Mouse (Mus musculus): Measurements from ENCODE around the gene Sh3bgrl2. TPM values are rescaled to one million over a fixed set of nuclear protein-coding genes. Genes with fewer than 3 reads are reported as not detected.
"Not testable (repeated sequence)": the region's sequence is repeated elsewhere in the genome, so short reads cannot be mapped to it uniquely, and the experiment has no call there.

Sh3bgrl2 gene
- 5.1 and 5.3 TPM in 2 replicates for polyA plus RNA-seq (2012; rRNA removed)
- 15.2 and 15.5 TPM in 2 replicates for polyA plus RNA-seq (2014; fragmentation: Nextera tagmentation; extraction: Ambion mirVana)

- Histone ChIP-seq H3K4me1 (ENCODE audit: control insufficient read depth, insufficient read depth, low read length) (peaks cover 6% of the 10 kb centered on the region; the same call in 1 of the 2 replicates), H3K36me3 (ENCODE audit: control insufficient read depth, insufficient read depth, low read length) (no peaks in the 10 kb centered on the region), H3K9ac (ENCODE audit: low read depth, low read length, severe bottlenecking) (peak within 1 kb of the TSS; percentile 56), H3K9me3 (ENCODE audit: control insufficient read depth, low read length) (no peaks in the 10 kb centered on the region), H3K4me2 (replicated peaks; ENCODE audit: low read depth, low read length, severe bottlenecking) (peak within 1 kb of the TSS; percentile 72), H3K27me3 (ENCODE audit: control insufficient read depth, insufficient read depth, low read length) (peaks cover 4% of the 10 kb centered on the region; the same call in 1 of the 2 replicates), H3K4me3 (replicated peaks; ENCODE audit: low read length) (peak within 1 kb of the TSS; percentile 63), H3K27ac (replicated peaks; ENCODE audit: low read depth, low read length) (no peak within 1 kb of the TSS)
- DNase-seq (ENCODE audit: low spot score) (peak; percentile 78), ATAC-seq (ENCODE audit: low FRiP score, low read depth) (peak; percentile 94)
- 3% methylated on average over 56 of the region's 76 CpGs for WGBS
- TF ChIP-seq POLR2A (IDR thresholded peaks at IDR 0.05; ENCODE audit: borderline replicate concordance, extremely low read depth, insufficient read depth, insufficient read length), result peak; percentile 48; the same call in 1 of the 2 replicates
These were observed at the start of gene Sh3bgrl2 for GRCm38 (mm10) chr9:83547830-83548689. Sh3bgrl2 (plus strand) TSS chr9:83548327.

- not testable (repeated sequence) for DNase-seq (ENCODE audit: low spot score); ATAC-seq (ENCODE audit: low FRiP score, low read depth); H3K27ac ChIP-seq (replicated peaks; ENCODE audit: low read depth, low read length)
These were observed 29.0 kb upstream of the Sh3bgrl2 start for GRCm38 (mm10) chr9:83519081-83519480.

GRCm38 (mm10) chr9:83519510-83520155 lies 28.5 kb upstream of the Sh3bgrl2 start:
- Histone ChIP-seq H3K27me3 (ENCODE audit: control insufficient read depth, insufficient read depth, low read length) (no peaks in the 10 kb centered on the region), H3K27ac (replicated peaks; ENCODE audit: low read depth, low read length) (no peak overlapping the region), H3K4me1 (ENCODE audit: control insufficient read depth, insufficient read depth, low read length) (no peaks in the 10 kb centered on the region), H3K36me3 (ENCODE audit: control insufficient read depth, insufficient read depth, low read length) (no peaks in the 10 kb centered on the region), H3K4me3 (replicated peaks; ENCODE audit: low read length) (no peak overlapping the region), H3K9ac (ENCODE audit: low read depth, low read length, severe bottlenecking) (no peak overlapping the region), H3K4me2 (replicated peaks; ENCODE audit: low read depth, low read length, severe bottlenecking) (no peak overlapping the region), H3K9me3 (ENCODE audit: control insufficient read depth, low read length) (no peaks in the 10 kb centered on the region)
- ATAC-seq (ENCODE audit: low FRiP score, low read depth), result no peak
- no peak for TF ChIP-seq POLR2A (IDR thresholded peaks at IDR 0.05; ENCODE audit: borderline replicate concordance, extremely low read depth, insufficient read depth, insufficient read length)
- DNase-seq (ENCODE audit: low spot score), result no peak
- WGBS, result 68% methylated on average over 6 of the region's 6 CpGs

More at GRCm38 (mm10) chr9:83519081-83519480, 29.0 kb upstream of the Sh3bgrl2 start:
- not testable (repeated sequence) for H3K9me3 ChIP-seq (ENCODE audit: control insufficient read depth, low read length); H3K9ac ChIP-seq (ENCODE audit: low read depth, low read length, severe bottlenecking); H3K36me3 ChIP-seq (ENCODE audit: control insufficient read depth, insufficient read depth, low read length); H3K4me1 ChIP-seq (ENCODE audit: control insufficient read depth, insufficient read depth, low read length); H3K4me2 ChIP-seq (replicated peaks; ENCODE audit: low read depth, low read length, severe bottlenecking); H3K4me3 ChIP-seq (replicated peaks; ENCODE audit: low read length); H3K27me3 ChIP-seq (ENCODE audit: control insufficient read depth, insufficient read depth, low read length)
- WGBS, result 77% methylated on average over 5 of the region's 5 CpGs

GRCm38 (mm10) chr9:83527341-83528060 lies 20.6 kb upstream of the Sh3bgrl2 start:
- H3K9me3 ChIP-seq (ENCODE audit: control insufficient read depth, low read length), result no peaks in the 10 kb centered on the region
- no peak overlapping the region for H3K4me2 ChIP-seq (replicated peaks; ENCODE audit: low read depth, low read length, severe bottlenecking)
- DNase-seq (ENCODE audit: low spot score) (no peak), ATAC-seq (ENCODE audit: low FRiP score, low read depth) (no peak)
- no peak overlapping the region for H3K27ac ChIP-seq (replicated peaks; ENCODE audit: low read depth, low read length)
- no peaks in the 10 kb centered on the region for H3K27me3 ChIP-seq (ENCODE audit: control insufficient read depth, insufficient read depth, low read length)
- no peak for TF ChIP-seq POLR2A (IDR thresholded peaks at IDR 0.05; ENCODE audit: borderline replicate concordance, extremely low read depth, insufficient read depth, insufficient read length)
- no peak overlapping the region for H3K9ac ChIP-seq (ENCODE audit: low read depth, low read length, severe bottlenecking)
- no peaks in the 10 kb centered on the region for H3K36me3 ChIP-seq (ENCODE audit: control insufficient read depth, insufficient read depth, low read length)
- H3K4me3 ChIP-seq (replicated peaks; ENCODE audit: low read length), result no peak overlapping the region
- 81% methylated on average over 7 of the region's 7 CpGs for WGBS
- H3K4me1 ChIP-seq (ENCODE audit: control insufficient read depth, insufficient read depth, low read length), result no peaks in the 10 kb centered on the region
